Mouse (Mus musculus) lung, embryonic 14.5 days (tissue): ENCODE measurements around the gene Sox5. TPM values are rescaled to one million over a fixed set of nuclear protein-coding genes. Genes with fewer than 3 reads are reported as not detected.

ENCODE experiments used
- ATAC-seq: fragments of 200-750 bp; cut with Nextera tagmentation; 2 replicates; pipeline ENCODE4 v1.8.0; 2017; ENCODE audit warnings: mild to moderate bottlenecking, moderate TSS enrichment, moderate library complexity; ENCODE audit not compliant: insufficient read depth
- DNase-seq: peaks from one replicate; pipeline ENCODE4 v3.0.0-alpha.2; 2015
- H3K27ac ChIP-seq: fragments of 300-500 bp; sonication (generic); 2 replicates; pipeline ENCODE4 v1.5.1; 2014; ENCODE audit warnings: low read depth, mild to moderate bottlenecking, moderate library complexity
- H3K27me3 ChIP-seq: fragments of 300-500 bp; sonication (generic); 2 replicates; pipeline ENCODE4 v1.6.1; 2014; ENCODE audit warnings: low read length, control low read depth; ENCODE audit not compliant: insufficient read depth
- H3K36me3 ChIP-seq: fragments of 300-500 bp; sonication (generic); 2 replicates; pipeline ENCODE4 v1.6.1; 2014; ENCODE audit warnings: control low read depth; ENCODE audit not compliant: insufficient read depth
- H3K4me1 ChIP-seq: fragments of 300-500 bp; sonication (generic); 2 replicates; pipeline ENCODE4 v1.6.1; 2014; ENCODE audit warnings: antibody characterized with exemption, control low read depth; ENCODE audit not compliant: insufficient read depth
- H3K4me2 ChIP-seq: fragments of 300-500 bp; sonication (generic); 2 replicates; pipeline ENCODE4 v1.6.1; 2014; ENCODE audit warnings: mild to moderate bottlenecking
- H3K4me3 ChIP-seq: fragments of 300-500 bp; sonication (generic); 2 replicates; pipeline ENCODE4 v1.5.1; 2014; ENCODE audit warnings: low read depth, low read length
- H3K9ac ChIP-seq: fragments of 300-500 bp; sonication (generic); 2 replicates; pipeline ENCODE4 v1.6.1; 2014
- H3K9me3 ChIP-seq: fragments of 300-500 bp; sonication (generic); 2 replicates; pipeline ENCODE4 v1.6.1; 2016; ENCODE audit warnings: low read depth, low read length, control low read depth
- CTCF ChIP-seq: IDR thresholded peaks from 2 replicates; pipeline ENCODE4 v1.5.1; 2016; ENCODE audit warnings: antibody characterized with exemption, low read depth
- WGBS: fragments of 180-500 bp; shearing (Covaris S2); extraction: QIAGEN DNeasy Blood & Tissue Kit; methylation state at CpG from one replicate; pipeline ENCODE4 v1.1.7; 2014; 5-methylcytosine and 5-hydroxymethylcytosine counted together
- polyA plus RNA-seq: library from polyadenylated mRNA; unstranded; fragments of >200 nt; fragmentation: Nextera tagmentation; extraction: Ambion mirVana; gene quantifications from 2 replicates; pipeline ENCODE4 v1.2.1, GENCODE M21; 2014

Sox5 gene
- polyA plus RNA-seq, 1 experiment from 2014 or later = 21.3 TPM

DNA sequence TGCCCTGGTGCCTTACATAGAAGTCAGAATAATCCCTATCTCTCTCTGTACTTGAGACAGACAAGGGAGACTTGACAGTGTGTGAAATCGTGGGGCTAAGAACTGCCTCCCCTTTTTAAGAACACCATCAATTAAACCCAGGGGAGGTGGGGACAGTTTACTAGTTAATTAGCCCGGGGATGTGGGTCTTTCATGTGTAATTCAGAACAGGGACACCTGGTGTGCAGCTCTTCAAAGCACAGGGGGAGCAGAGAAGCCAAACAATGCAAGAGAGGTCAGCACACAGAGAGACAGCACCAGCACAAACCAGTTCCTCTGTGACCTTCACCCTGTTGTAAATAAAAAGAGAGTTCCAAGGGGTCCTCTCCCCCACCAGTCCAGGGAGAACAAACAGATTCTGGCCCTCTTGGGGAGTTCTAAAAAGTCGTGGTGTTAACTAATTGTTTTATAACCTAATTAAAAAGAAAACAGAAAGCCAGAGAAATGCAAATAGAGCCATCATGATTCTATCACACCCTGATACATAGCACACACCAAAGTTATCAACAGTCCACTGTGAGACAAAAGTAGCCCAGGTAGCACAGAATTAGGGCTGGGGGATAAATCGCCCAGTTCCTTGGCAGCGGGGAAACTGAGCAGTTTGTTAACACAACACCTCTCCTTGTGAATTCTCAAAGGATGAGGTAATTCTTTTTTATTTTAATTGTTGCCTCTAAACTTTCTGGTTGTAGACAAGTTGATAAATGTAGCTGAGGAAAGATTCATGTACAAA, 420.3 kb downstream of the Sox5 start:
- DNase-seq (no peak), ATAC-seq (no peak)
- Histone ChIP-seq H3K36me3 (no peaks in the 10 kb centered on the region), H3K4me2 (no peak overlapping the region), H3K9me3 (no peaks in the 10 kb centered on the region), H3K9ac (no peak overlapping the region), H3K27me3 (no peaks in the 10 kb centered on the region), H3K4me1 (0 out of 2 replicates have a peak, but pooled peaks cover 2% of the 10 kb centered on the region), H3K4me3 (no peak overlapping the region), H3K27ac (peak overlapping the region; percentile 22; the same call in 1 of the 2 replicates)
- WGBS = 16% methylated on average over 5 of the region's 5 CpGs
- no peak for TF ChIP-seq CTCF

DNA sequence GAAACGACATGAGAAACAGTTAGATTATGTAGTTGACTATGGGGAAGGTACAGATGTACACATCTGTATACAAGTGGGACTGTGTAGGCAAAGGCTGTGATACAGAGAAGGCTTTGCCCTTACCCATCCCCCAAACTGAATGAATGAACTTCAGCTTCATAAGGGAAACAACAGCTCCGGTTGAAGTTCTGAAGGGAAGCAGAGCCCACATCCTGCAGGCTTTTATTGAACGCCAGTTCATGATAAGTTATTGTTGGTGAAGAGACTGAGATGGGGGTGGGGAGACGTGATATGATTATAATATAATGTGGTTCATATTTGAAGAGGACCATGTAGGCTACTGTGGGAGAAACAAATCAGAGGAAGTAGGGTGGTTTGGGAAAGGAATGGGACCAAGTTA, 424.7 kb downstream of the Sox5 start:
- TF ChIP-seq CTCF = no peak
- no peak overlapping the region for H3K27ac ChIP-seq
- ATAC-seq (no peak), DNase-seq (no peak)
- H3K4me3 ChIP-seq = no peak overlapping the region
- H3K36me3 ChIP-seq = no peaks in the 10 kb centered on the region
- H3K27me3 ChIP-seq = no peaks in the 10 kb centered on the region
- no peak overlapping the region for H3K4me2 ChIP-seq
- H3K4me1 ChIP-seq = 0 out of 2 replicates have a peak, but pooled peaks cover 2% of the 10 kb centered on the region
- no peaks in the 10 kb centered on the region for H3K9me3 ChIP-seq
- no peak overlapping the region for H3K9ac ChIP-seq
- 82% methylated on average over 4 of the region's 4 CpGs for WGBS

DNA sequence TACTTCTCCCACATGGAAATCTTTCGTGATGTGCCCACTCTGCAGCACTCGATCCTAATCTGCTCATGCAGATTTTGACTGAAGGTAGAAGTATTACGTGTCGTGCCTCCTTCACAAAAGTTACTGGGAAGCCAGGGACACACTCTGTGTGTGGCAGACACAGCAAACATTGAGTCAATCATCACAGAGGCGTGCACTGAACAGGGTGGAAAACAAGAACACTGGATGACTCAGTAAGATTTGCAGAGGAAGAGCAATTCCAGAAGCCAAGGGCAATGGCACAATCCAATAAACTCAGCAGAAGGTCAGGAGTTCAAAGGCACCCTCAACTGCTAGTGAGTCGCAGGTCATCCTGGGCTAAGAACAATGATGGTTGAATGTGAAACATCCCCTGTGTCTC, 430.7 kb downstream of the Sox5 start:
- no peak for TF ChIP-seq CTCF
- Histone ChIP-seq H3K4me2 (no peak overlapping the region), H3K36me3 (no peaks in the 10 kb centered on the region), H3K27me3 (no peaks in the 10 kb centered on the region), H3K4me3 (no peak overlapping the region), H3K9ac (no peak overlapping the region), H3K27ac (no peak overlapping the region), H3K4me1 (no peaks in the 10 kb centered on the region), H3K9me3 (no peaks in the 10 kb centered on the region)
- no peak for DNase-seq
- no peak for ATAC-seq
- WGBS = 78% methylated on average over 6 of the region's 6 CpGs

DNA sequence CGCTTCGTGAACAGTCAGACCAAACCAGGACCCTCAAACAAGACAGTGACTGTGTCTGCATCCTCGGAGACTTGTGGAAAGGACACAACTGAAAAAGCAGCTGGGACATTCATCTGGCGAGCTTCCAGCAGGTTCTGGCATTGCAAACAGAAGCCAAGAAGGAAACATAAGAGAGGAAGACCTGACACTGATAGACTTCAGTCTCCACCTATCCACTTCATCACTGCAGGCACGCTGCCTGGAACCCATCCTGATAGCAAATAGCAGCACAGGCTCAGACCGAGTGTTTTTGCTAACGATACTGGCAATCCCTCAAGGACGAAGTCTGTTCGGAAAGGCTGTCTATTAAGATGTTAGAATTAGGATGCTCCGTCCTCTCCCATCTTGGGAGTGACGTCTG, 438.4 kb downstream of the Sox5 start:
- 64% methylated on average over 11 of the region's 11 CpGs for WGBS
- no peaks in the 10 kb centered on the region for H3K36me3 ChIP-seq
- peaks cover 7% of the 10 kb centered on the region; the same call in 1 of the 2 replicates for H3K9me3 ChIP-seq
- no peak for TF ChIP-seq CTCF
- H3K27ac ChIP-seq = no peak overlapping the region
- ATAC-seq (no peak), DNase-seq (peak; percentile 53)
- no peaks in the 10 kb centered on the region; the same call in 1 of the 2 replicates for H3K4me1 ChIP-seq
- H3K4me2 ChIP-seq = no peak overlapping the region
- no peak overlapping the region for H3K4me3 ChIP-seq
- no peak overlapping the region for H3K9ac ChIP-seq
- no peaks in the 10 kb centered on the region for H3K27me3 ChIP-seq

DNA sequence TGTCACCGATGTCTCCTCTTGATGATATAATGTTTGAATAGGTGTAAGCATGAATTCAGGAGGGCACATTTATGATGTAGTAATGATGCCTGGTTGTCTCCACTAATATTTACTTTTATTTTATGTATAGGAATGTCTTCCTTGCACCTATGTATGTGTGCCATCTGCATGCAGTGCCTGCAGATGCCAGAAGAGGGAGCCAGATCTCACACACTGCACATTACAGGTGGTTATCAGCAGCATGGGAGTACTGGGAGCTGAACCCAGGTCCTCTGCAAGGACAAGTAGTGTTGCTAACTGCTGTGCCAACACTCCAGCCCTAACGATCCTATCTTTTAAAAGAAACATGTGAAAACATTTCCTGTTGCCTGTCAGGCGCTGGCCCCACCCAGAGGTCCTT, 442.2 kb downstream of the Sox5 start:
- DNase-seq (no peak), ATAC-seq (no peak)
- Histone ChIP-seq H3K36me3 (no peaks in the 10 kb centered on the region), H3K4me2 (no peak overlapping the region), H3K9me3 (peaks cover 7% of the 10 kb centered on the region; the same call in 1 of the 2 replicates), H3K4me1 (no peaks in the 10 kb centered on the region; the same call in 1 of the 2 replicates), H3K4me3 (no peak overlapping the region), H3K27me3 (no peaks in the 10 kb centered on the region), H3K27ac (no peak overlapping the region), H3K9ac (no peak overlapping the region)
- 97% methylated on average over 3 of the region's 3 CpGs for WGBS
- TF ChIP-seq CTCF = peak; percentile 53

DNA sequence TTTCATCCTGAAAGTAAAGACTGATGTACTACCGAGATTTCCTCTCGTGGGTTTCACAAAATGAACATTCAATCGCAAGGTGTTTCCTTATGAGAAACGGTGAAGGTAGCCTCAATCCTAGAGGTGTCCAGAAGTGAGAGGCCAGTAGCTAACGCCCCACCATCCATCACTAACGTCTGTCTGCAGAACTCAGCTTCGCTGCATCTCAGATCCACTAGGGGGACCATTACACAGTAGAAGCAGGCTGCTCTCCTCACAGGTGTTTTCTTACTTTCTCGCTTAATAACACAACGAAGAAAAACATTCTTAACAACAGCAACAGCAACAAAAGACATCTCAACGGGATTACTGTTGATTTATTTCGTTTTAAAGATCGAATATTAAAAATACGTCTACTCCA, 442.8 kb downstream of the Sox5 start:
- Histone ChIP-seq H3K27ac (no peak overlapping the region), H3K4me3 (no peak overlapping the region), H3K36me3 (no peaks in the 10 kb centered on the region), H3K27me3 (no peaks in the 10 kb centered on the region), H3K4me2 (no peak overlapping the region), H3K9ac (no peak overlapping the region), H3K4me1 (no peaks in the 10 kb centered on the region; the same call in 1 of the 2 replicates), H3K9me3 (peaks cover 7% of the 10 kb centered on the region; the same call in 1 of the 2 replicates)
- DNase-seq (peak; percentile 53), ATAC-seq (no peak)
- 49% methylated on average over 13 of the region's 13 CpGs for WGBS
- TF ChIP-seq CTCF = peak; percentile 64

DNA sequence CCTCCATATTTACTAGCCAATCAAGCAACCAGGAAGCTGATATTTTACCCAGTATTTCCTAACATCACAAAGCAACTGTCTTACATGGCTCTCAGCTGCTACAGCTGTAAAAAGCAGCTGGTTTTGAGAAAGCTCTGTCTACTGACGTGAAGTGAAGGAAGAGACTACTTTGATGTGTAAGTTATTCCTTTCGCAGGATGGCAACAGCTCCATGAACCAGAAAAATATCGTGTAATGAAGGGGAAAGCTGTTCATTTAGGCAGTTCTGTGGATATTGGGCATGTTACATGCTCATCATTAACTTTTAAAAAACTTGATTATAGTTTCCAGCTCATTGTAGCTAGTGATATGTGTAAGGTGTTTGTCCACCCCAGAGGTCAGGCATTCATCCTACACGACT, 443.6 kb downstream of the Sox5 start:
- no peaks in the 10 kb centered on the region for H3K36me3 ChIP-seq
- H3K27ac ChIP-seq = no peak overlapping the region
- H3K4me3 ChIP-seq = no peak overlapping the region
- H3K4me2 ChIP-seq = no peak overlapping the region
- H3K9ac ChIP-seq = no peak overlapping the region
- TF ChIP-seq CTCF = no peak
- ATAC-seq (no peak), DNase-seq (peak; percentile 39)
- no peaks in the 10 kb centered on the region for H3K27me3 ChIP-seq
- 45% methylated on average over 4 of the region's 4 CpGs for WGBS
- no peaks in the 10 kb centered on the region; the same call in 1 of the 2 replicates for H3K4me1 ChIP-seq
- H3K9me3 ChIP-seq = peaks cover 7% of the 10 kb centered on the region; the same call in 1 of the 2 replicates
